Mouse (Mus musculus): ENCODE measurements at regions not wholly inside any gene's neighbourhood (a gene's known extent, or its start where the extent isn't known, plus 50 kb on each side); places are given as distances from the start of the nearest gene placed in this dataset.

GRCm38 (mm10) chr2:160066491-160067303 is 267.3 kb downstream of the Gm826 start:
- H3K27me3 ChIP-seq (ENCODE audit: control insufficient read depth, insufficient read depth, low read length) = peaks cover 3% of the 10 kb centered on the region; the same call in 1 of the 2 replicates
- no peak for DNase-seq (ENCODE audit: low spot score)

DNA sequence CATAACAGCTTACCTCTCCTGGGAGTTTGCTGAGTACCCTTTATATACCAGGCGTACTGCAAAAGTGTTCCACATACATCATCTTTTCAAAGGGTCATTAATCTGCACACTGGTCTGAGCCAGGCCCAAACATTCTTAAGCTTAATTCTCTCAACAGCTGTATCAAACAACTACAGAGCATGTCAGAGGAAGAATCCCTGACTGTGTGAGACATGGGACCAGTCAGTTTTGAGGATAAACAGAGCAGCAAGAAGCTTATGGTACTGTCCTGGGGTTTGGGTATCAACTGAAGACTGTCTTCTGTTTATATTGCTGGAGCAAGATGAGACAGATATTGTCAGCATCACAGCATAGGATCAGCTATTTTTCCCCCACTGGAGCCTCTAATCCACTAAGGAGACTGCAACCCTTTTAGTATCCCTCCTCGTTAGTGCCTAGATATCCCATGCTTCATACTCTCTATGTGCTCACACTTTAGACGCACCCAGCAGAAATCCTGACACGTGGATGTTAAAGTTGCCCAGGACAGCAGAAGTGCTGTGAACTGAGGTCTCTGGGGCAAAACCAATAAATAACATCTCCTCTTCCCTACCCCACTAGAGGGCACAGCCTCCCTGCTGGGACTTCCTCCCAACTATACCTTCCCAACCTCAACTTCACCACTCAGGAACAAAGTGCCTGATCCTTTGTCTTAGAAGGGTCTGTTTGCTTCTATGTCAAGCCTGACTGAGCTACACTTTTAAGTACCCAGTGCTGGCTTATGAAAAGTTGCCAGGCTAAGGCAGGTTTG is 271.6 kb downstream of the Gm826 start:
- no peak for DNase-seq (ENCODE audit: low spot score)
- no peak overlapping the region for H3K4me3 ChIP-seq (ENCODE audit: low read depth, low read length)
- peaks cover 3% of the 10 kb centered on the region; the same call in 1 of the 2 replicates for H3K27me3 ChIP-seq (ENCODE audit: control insufficient read depth, insufficient read depth, low read length)
- no peak overlapping the region for H3K4me2 ChIP-seq (ENCODE audit: low read depth, low read length, severe bottlenecking)
- no peak for ATAC-seq (replicated peaks; ENCODE audit: low FRiP score)
- 72% methylated on average over 4 of the region's 4 CpGs for WGBS
- no peak overlapping the region for H3K27ac ChIP-seq (ENCODE audit: low read depth, low read length)
- H3K36me3 ChIP-seq (ENCODE audit: control insufficient read depth, insufficient read depth, low read length) = no peaks in the 10 kb centered on the region
- no peak overlapping the region for H3K9ac ChIP-seq (ENCODE audit: low read length)
- 0 out of 2 replicates have a peak, but pooled peaks cover 2% of the 10 kb centered on the region for H3K4me1 ChIP-seq (replicated peaks; ENCODE audit: control insufficient read depth, insufficient read depth, low read length)
- no peaks in the 10 kb centered on the region for H3K9me3 ChIP-seq (ENCODE audit: control insufficient read depth, low read length)

More at GRCm38 (mm10) chr2:160066491-160067303, 267.3 kb downstream of the Gm826 start:
- Histone ChIP-seq H3K9me3 (ENCODE audit: control insufficient read depth, low read length) (no peaks in the 10 kb centered on the region), H3K9ac (ENCODE audit: low read length) (no peak overlapping the region), H3K4me2 (ENCODE audit: low read depth, low read length, severe bottlenecking) (no peak overlapping the region), H3K27ac (ENCODE audit: low read depth, low read length) (no peak overlapping the region), H3K4me3 (ENCODE audit: low read depth, low read length) (no peak overlapping the region), H3K4me1 (replicated peaks; ENCODE audit: control insufficient read depth, insufficient read depth, low read length) (0 out of 2 replicates have a peak, but pooled peaks cover 2% of the 10 kb centered on the region), H3K36me3 (ENCODE audit: control insufficient read depth, insufficient read depth, low read length) (no peaks in the 10 kb centered on the region)
- ATAC-seq (replicated peaks; ENCODE audit: low FRiP score) = 0 out of 2 replicates have a peak, but pooled peaks have one; percentile 53
- WGBS = 43% methylated on average over 6 of the region's 6 CpGs

DNA sequence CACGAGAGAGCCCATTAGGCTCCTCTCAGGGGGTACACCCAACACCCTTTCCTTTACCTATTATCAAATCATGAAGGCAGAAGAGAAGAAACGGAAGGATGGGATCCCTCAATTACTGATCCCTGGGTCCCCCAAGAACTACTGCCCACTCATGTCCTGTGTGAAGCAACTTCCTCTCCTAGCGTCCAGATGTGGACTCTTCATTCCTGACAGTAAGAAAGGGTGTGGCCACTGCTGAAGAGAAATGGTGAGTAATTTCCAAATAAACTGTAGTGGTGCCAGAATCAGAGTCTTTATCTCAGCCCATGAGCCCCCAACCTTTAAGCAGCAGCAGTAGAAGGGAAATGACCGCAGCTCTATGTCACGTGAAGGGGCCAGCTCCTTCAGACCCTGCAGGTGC is 273.9 kb downstream of the Gm826 start:
- Histone ChIP-seq H3K4me3 (ENCODE audit: low read depth, low read length) (no peak overlapping the region), H3K4me1 (replicated peaks; ENCODE audit: control insufficient read depth, insufficient read depth, low read length) (no peaks in the 10 kb centered on the region), H3K4me2 (ENCODE audit: low read depth, low read length, severe bottlenecking) (no peak overlapping the region), H3K36me3 (ENCODE audit: control insufficient read depth, insufficient read depth, low read length) (no peaks in the 10 kb centered on the region), H3K27ac (ENCODE audit: low read depth, low read length) (no peak overlapping the region), H3K9ac (ENCODE audit: low read length) (no peak overlapping the region), H3K9me3 (ENCODE audit: control insufficient read depth, low read length) (no peaks in the 10 kb centered on the region), H3K27me3 (ENCODE audit: control insufficient read depth, insufficient read depth, low read length) (peaks cover 3% of the 10 kb centered on the region; the same call in 1 of the 2 replicates)
- 91% methylated on average over 5 of the region's 5 CpGs for WGBS
- DNase-seq (ENCODE audit: low spot score) (no peak), ATAC-seq (replicated peaks; ENCODE audit: low FRiP score) (no peak)

- H3K9ac ChIP-seq (ENCODE audit: low read length) = no peak overlapping the region
- no peaks in the 10 kb centered on the region for H3K4me1 ChIP-seq (replicated peaks; ENCODE audit: control insufficient read depth, insufficient read depth, low read length)
- no peak overlapping the region for H3K4me2 ChIP-seq (ENCODE audit: low read depth, low read length, severe bottlenecking)
- H3K27ac ChIP-seq (ENCODE audit: low read depth, low read length) = no peak overlapping the region
- no peaks in the 10 kb centered on the region for H3K9me3 ChIP-seq (ENCODE audit: control insufficient read depth, low read length)
- 53% methylated on average over 6 of the region's 6 CpGs for WGBS
- H3K4me3 ChIP-seq (ENCODE audit: low read depth, low read length) = no peak overlapping the region
- no peaks in the 10 kb centered on the region for H3K36me3 ChIP-seq (ENCODE audit: control insufficient read depth, insufficient read depth, low read length)
- H3K27me3 ChIP-seq (ENCODE audit: control insufficient read depth, insufficient read depth, low read length) = no peaks in the 10 kb centered on the region
- DNase-seq (ENCODE audit: low spot score) = no peak
- ATAC-seq (replicated peaks; ENCODE audit: low FRiP score) = no peak
Measured at GRCm38 (mm10) chr2:160057211-160057610, 276.8 kb downstream of the Gm826 start.

DNA sequence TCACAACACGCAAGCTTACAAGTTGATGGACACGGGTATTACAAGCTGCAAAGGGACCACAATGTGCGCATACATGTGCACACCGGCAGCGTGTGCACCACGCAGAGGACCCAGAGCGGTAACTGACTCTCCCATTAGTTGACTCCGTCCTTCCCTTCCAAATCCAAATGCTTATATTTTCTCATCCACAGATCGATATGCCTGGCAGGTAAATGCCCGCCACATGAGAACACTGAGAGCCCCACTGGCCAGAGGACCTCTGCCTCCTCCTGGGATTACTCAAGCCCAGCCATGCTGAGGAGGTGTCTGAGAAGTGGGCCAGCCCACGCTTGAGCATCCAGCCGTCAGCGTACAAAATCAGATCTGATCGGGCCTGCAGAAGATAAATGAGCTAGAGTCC is 279.6 kb downstream of the Gm826 start:
- H3K9ac ChIP-seq (ENCODE audit: low read length) = no peak overlapping the region
- no peaks in the 10 kb centered on the region for H3K27me3 ChIP-seq (ENCODE audit: control insufficient read depth, insufficient read depth, low read length)
- no peak for ATAC-seq (replicated peaks; ENCODE audit: low FRiP score)
- DNase-seq (ENCODE audit: low spot score) = no peak
- WGBS = 90% methylated on average over 14 of the region's 14 CpGs
- no peak overlapping the region for H3K27ac ChIP-seq (ENCODE audit: low read depth, low read length)
- H3K4me1 ChIP-seq (replicated peaks; ENCODE audit: control insufficient read depth, insufficient read depth, low read length) = no peaks in the 10 kb centered on the region
- H3K9me3 ChIP-seq (ENCODE audit: control insufficient read depth, low read length) = no peaks in the 10 kb centered on the region
- H3K4me3 ChIP-seq (ENCODE audit: low read depth, low read length) = no peak overlapping the region
- H3K36me3 ChIP-seq (ENCODE audit: control insufficient read depth, insufficient read depth, low read length) = no peaks in the 10 kb centered on the region
- H3K4me2 ChIP-seq (ENCODE audit: low read depth, low read length, severe bottlenecking) = no peak overlapping the region

- no peak for DNase-seq (ENCODE audit: low spot score)
- Histone ChIP-seq H3K4me2 (ENCODE audit: low read depth, low read length, severe bottlenecking) (no peak overlapping the region), H3K9ac (ENCODE audit: low read length) (no peak overlapping the region), H3K4me1 (replicated peaks; ENCODE audit: control insufficient read depth, insufficient read depth, low read length) (0 out of 2 replicates have a peak, but pooled peaks cover 2% of the 10 kb centered on the region), H3K36me3 (ENCODE audit: control insufficient read depth, insufficient read depth, low read length) (no peaks in the 10 kb centered on the region), H3K4me3 (ENCODE audit: low read depth, low read length) (no peak overlapping the region), H3K27me3 (ENCODE audit: control insufficient read depth, insufficient read depth, low read length) (no peaks in the 10 kb centered on the region), H3K9me3 (ENCODE audit: control insufficient read depth, low read length) (no peaks in the 10 kb centered on the region), H3K27ac (ENCODE audit: low read depth, low read length) (no peak overlapping the region)
- WGBS = 91% methylated on average over 9 of the region's 9 CpGs
- no peak for ATAC-seq (replicated peaks; ENCODE audit: low FRiP score)
Measured at GRCm38 (mm10) chr2:160048286-160048685, 285.7 kb downstream of the Gm826 start.

DNA sequence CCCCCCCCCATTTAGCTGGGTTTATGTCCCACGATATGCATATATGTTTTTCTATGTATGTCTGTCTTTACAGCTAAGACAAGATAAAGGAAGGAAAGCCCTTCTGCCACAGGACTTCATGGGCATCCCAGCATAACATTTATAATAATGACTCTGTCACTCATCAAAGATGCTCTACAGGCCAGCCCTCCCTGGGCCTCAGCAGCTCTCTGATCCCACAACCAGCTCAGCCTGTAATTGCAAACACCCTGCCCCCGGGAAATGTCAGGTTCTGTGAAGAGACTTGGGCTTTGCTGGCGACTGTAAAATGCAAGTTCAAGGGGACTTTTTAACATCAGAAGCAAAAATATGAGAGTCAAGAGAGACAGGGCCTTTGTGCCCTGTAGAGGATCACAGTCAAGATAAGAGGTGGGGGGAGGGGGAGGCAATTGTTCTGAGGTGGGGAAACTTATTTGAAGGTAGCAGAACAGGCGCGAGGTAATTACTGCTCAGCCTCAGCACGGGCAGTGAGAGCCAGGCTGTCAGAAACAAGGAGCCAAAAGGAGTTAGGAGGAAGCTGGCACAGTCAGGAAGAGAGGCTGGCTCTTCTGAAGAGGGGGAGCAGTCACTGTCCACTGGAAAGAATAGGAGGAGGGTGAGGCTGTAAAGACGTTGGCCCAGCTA is 286.9 kb downstream of the Gm826 start:
- no peak for DNase-seq (ENCODE audit: low spot score)
- ATAC-seq (replicated peaks; ENCODE audit: low FRiP score) = no peak

GRCm38 (mm10) chr2:160044591-160044990 is 289.4 kb downstream of the Gm826 start:
- H3K4me2 ChIP-seq (ENCODE audit: low read depth, low read length, severe bottlenecking) = no peak overlapping the region
- no peak overlapping the region for H3K4me3 ChIP-seq (ENCODE audit: low read depth, low read length)
- H3K27me3 ChIP-seq (ENCODE audit: control insufficient read depth, insufficient read depth, low read length) = no peaks in the 10 kb centered on the region
- no peaks in the 10 kb centered on the region for H3K36me3 ChIP-seq (ENCODE audit: control insufficient read depth, insufficient read depth, low read length)
- DNase-seq (ENCODE audit: low spot score) = no peak
- H3K4me1 ChIP-seq (replicated peaks; ENCODE audit: control insufficient read depth, insufficient read depth, low read length) = 0 out of 2 replicates have a peak, but pooled peaks cover 2% of the 10 kb centered on the region
- ATAC-seq (replicated peaks; ENCODE audit: low FRiP score) = no peak
- no peak overlapping the region for H3K9ac ChIP-seq (ENCODE audit: low read length)
- WGBS = 84% methylated on average over 4 of the region's 4 CpGs
- H3K27ac ChIP-seq (ENCODE audit: low read depth, low read length) = no peak overlapping the region
- no peaks in the 10 kb centered on the region for H3K9me3 ChIP-seq (ENCODE audit: control insufficient read depth, low read length)

More for the DNA sequence above, 286.9 kb downstream of the Gm826 start:
- Histone ChIP-seq H3K27me3 (ENCODE audit: control insufficient read depth, insufficient read depth, low read length) (no peaks in the 10 kb centered on the region), H3K27ac (ENCODE audit: low read depth, low read length) (no peak overlapping the region), H3K9me3 (ENCODE audit: control insufficient read depth, low read length) (no peaks in the 10 kb centered on the region), H3K36me3 (ENCODE audit: control insufficient read depth, insufficient read depth, low read length) (no peaks in the 10 kb centered on the region), H3K4me1 (replicated peaks; ENCODE audit: control insufficient read depth, insufficient read depth, low read length) (0 out of 2 replicates have a peak, but pooled peaks cover 2% of the 10 kb centered on the region), H3K9ac (ENCODE audit: low read length) (no peak overlapping the region), H3K4me3 (ENCODE audit: low read depth, low read length) (no peak overlapping the region), H3K4me2 (ENCODE audit: low read depth, low read length, severe bottlenecking) (no peak overlapping the region)
- 41% methylated on average over 7 of the region's 7 CpGs for WGBS

All from forebrain, embryonic 11.5 days (tissue).